Mouse (Mus musculus): ENCODE results near the gene Krtap17-1. TPM values are rescaled to one million over a fixed set of nuclear protein-coding genes. Genes with fewer than 3 reads are reported as not detected.

The Krtap17-1 gene
- polyA plus RNA-seq, 1 experiment from 2014 or later, result not detected

GRCm38 (mm10) chr11:100008336-100008735 is 14.5 kb upstream of the Krtap17-1 start:
- no peaks in the 10 kb centered on the region for H3K36me3 ChIP-seq (ENCODE audit: control insufficient read depth, insufficient read depth, low read length)
- 88% methylated on average over 5 of the region's 5 CpGs for WGBS
- DNase-seq (ENCODE audit: low spot score) (no peak), ATAC-seq (replicated peaks; ENCODE audit: low FRiP score) (no peak)
- H3K27me3 ChIP-seq (ENCODE audit: control insufficient read depth, insufficient read depth, low read length), result no peaks in the 10 kb centered on the region
- H3K4me2 ChIP-seq (ENCODE audit: low read depth, low read length, severe bottlenecking), result no peak overlapping the region
- no peak overlapping the region for H3K9ac ChIP-seq (ENCODE audit: low read length)
- H3K27ac ChIP-seq (ENCODE audit: low read depth, low read length), result no peak overlapping the region
- no peaks in the 10 kb centered on the region for H3K4me1 ChIP-seq (replicated peaks; ENCODE audit: control insufficient read depth, insufficient read depth, low read length)
- no peaks in the 10 kb centered on the region for H3K9me3 ChIP-seq (ENCODE audit: control insufficient read depth, low read length)
- H3K4me3 ChIP-seq (ENCODE audit: low read depth, low read length), result no peak overlapping the region

GRCm38 (mm10) chr11:100006624-100007023 is 12.8 kb upstream of the Krtap17-1 start:
- Histone ChIP-seq H3K4me1 (replicated peaks; ENCODE audit: control insufficient read depth, insufficient read depth, low read length) (no peaks in the 10 kb centered on the region), H3K27ac (ENCODE audit: low read depth, low read length) (no peak overlapping the region), H3K36me3 (ENCODE audit: control insufficient read depth, insufficient read depth, low read length) (no peaks in the 10 kb centered on the region), H3K4me3 (ENCODE audit: low read depth, low read length) (no peak overlapping the region), H3K4me2 (ENCODE audit: low read depth, low read length, severe bottlenecking) (no peak overlapping the region), H3K9ac (ENCODE audit: low read length) (no peak overlapping the region), H3K9me3 (ENCODE audit: control insufficient read depth, low read length) (no peaks in the 10 kb centered on the region; the same call in 1 of the 2 replicates), H3K27me3 (ENCODE audit: control insufficient read depth, insufficient read depth, low read length) (no peaks in the 10 kb centered on the region)
- 49% methylated on average over 3 of the region's 3 CpGs for WGBS
- ATAC-seq (replicated peaks; ENCODE audit: low FRiP score), result no peak
- DNase-seq (ENCODE audit: low spot score), result no peak

- Histone ChIP-seq H3K4me2 (ENCODE audit: low read depth, low read length, severe bottlenecking) (no peak overlapping the region), H3K4me1 (replicated peaks; ENCODE audit: control insufficient read depth, insufficient read depth, low read length) (no peaks in the 10 kb centered on the region), H3K27ac (ENCODE audit: low read depth, low read length) (no peak overlapping the region), H3K9ac (ENCODE audit: low read length) (no peak overlapping the region), H3K36me3 (ENCODE audit: control insufficient read depth, insufficient read depth, low read length) (no peaks in the 10 kb centered on the region), H3K4me3 (ENCODE audit: low read depth, low read length) (no peak overlapping the region), H3K27me3 (ENCODE audit: control insufficient read depth, insufficient read depth, low read length) (no peaks in the 10 kb centered on the region), H3K9me3 (ENCODE audit: control insufficient read depth, low read length) (no peaks in the 10 kb centered on the region; the same call in 1 of the 2 replicates)
- no peak for DNase-seq (ENCODE audit: low spot score)
- 89% methylated on average over 8 of the region's 8 CpGs for WGBS
- no peak for ATAC-seq (replicated peaks; ENCODE audit: low FRiP score)
These were observed 12.1 kb upstream of the Krtap17-1 start for GRCm38 (mm10) chr11:100005905-100006304.

GRCm38 (mm10) chr11:100004846-100005245 is 11.1 kb upstream of the Krtap17-1 start:
- Histone ChIP-seq H3K9me3 (ENCODE audit: control insufficient read depth, low read length) (no peaks in the 10 kb centered on the region; the same call in 1 of the 2 replicates), H3K36me3 (ENCODE audit: control insufficient read depth, insufficient read depth, low read length) (no peaks in the 10 kb centered on the region), H3K4me1 (replicated peaks; ENCODE audit: control insufficient read depth, insufficient read depth, low read length) (no peaks in the 10 kb centered on the region), H3K27me3 (ENCODE audit: control insufficient read depth, insufficient read depth, low read length) (no peaks in the 10 kb centered on the region), H3K9ac (ENCODE audit: low read length) (no peak overlapping the region), H3K4me2 (ENCODE audit: low read depth, low read length, severe bottlenecking) (no peak overlapping the region), H3K27ac (ENCODE audit: low read depth, low read length) (no peak overlapping the region), H3K4me3 (ENCODE audit: low read depth, low read length) (no peak overlapping the region)
- ATAC-seq (replicated peaks; ENCODE audit: low FRiP score) (no peak), DNase-seq (ENCODE audit: low spot score) (no peak)
- 30% methylated on average over 6 of the region's 6 CpGs for WGBS

- H3K27ac ChIP-seq (ENCODE audit: low read depth, low read length), result no peak overlapping the region
- H3K4me1 ChIP-seq (replicated peaks; ENCODE audit: control insufficient read depth, insufficient read depth, low read length), result no peaks in the 10 kb centered on the region
- ATAC-seq (replicated peaks; ENCODE audit: low FRiP score) (no peak), DNase-seq (ENCODE audit: low spot score) (no peak)
- no peaks in the 10 kb centered on the region; the same call in 1 of the 2 replicates for H3K9me3 ChIP-seq (ENCODE audit: control insufficient read depth, low read length)
- H3K36me3 ChIP-seq (ENCODE audit: control insufficient read depth, insufficient read depth, low read length), result no peaks in the 10 kb centered on the region
- no peak overlapping the region for H3K4me3 ChIP-seq (ENCODE audit: low read depth, low read length)
- H3K27me3 ChIP-seq (ENCODE audit: control insufficient read depth, insufficient read depth, low read length), result no peaks in the 10 kb centered on the region
- no peak overlapping the region for H3K4me2 ChIP-seq (ENCODE audit: low read depth, low read length, severe bottlenecking)
- WGBS, result 91% methylated on average over 7 of the region's 7 CpGs
- no peak overlapping the region for H3K9ac ChIP-seq (ENCODE audit: low read length)
These were observed 5.3 kb upstream of the Krtap17-1 start for GRCm38 (mm10) chr11:99999091-99999490.

GRCm38 (mm10) chr11:99994384-99994661 is 529 bp upstream of the Krtap17-1 start:
- Histone ChIP-seq H3K27me3 (ENCODE audit: control insufficient read depth, insufficient read depth, low read length) (no peaks in the 10 kb centered on the region), H3K4me3 (ENCODE audit: low read depth, low read length) (no peak overlapping the region)
- 80% methylated on average over 4 of the region's 4 CpGs for WGBS

GRCm38 (mm10) chr11:99990571-99990970 is 3.2 kb downstream of the Krtap17-1 start:
- H3K4me1 ChIP-seq (replicated peaks; ENCODE audit: control insufficient read depth, insufficient read depth, low read length), result no peaks in the 10 kb centered on the region
- no peak overlapping the region for H3K9ac ChIP-seq (ENCODE audit: low read length)
- H3K4me3 ChIP-seq (ENCODE audit: low read depth, low read length), result no peak overlapping the region
- H3K27ac ChIP-seq (ENCODE audit: low read depth, low read length), result no peak overlapping the region
- no peaks in the 10 kb centered on the region for H3K9me3 ChIP-seq (ENCODE audit: control insufficient read depth, low read length)
- 74% methylated on average over 3 of the region's 3 CpGs for WGBS
- ATAC-seq (replicated peaks; ENCODE audit: low FRiP score) (no peak), DNase-seq (ENCODE audit: low spot score) (no peak)
- H3K4me2 ChIP-seq (ENCODE audit: low read depth, low read length, severe bottlenecking), result no peak overlapping the region
- H3K27me3 ChIP-seq (ENCODE audit: control insufficient read depth, insufficient read depth, low read length), result no peaks in the 10 kb centered on the region
- no peaks in the 10 kb centered on the region for H3K36me3 ChIP-seq (ENCODE audit: control insufficient read depth, insufficient read depth, low read length)

More at GRCm38 (mm10) chr11:99994384-99994661, 529 bp upstream of the Krtap17-1 start:
- H3K27ac ChIP-seq (ENCODE audit: low read depth, low read length), result no peak overlapping the region
- no peak for DNase-seq (ENCODE audit: low spot score)
- no peak for ATAC-seq (replicated peaks; ENCODE audit: low FRiP score)
- H3K9ac ChIP-seq (ENCODE audit: low read length), result no peak overlapping the region
- H3K36me3 ChIP-seq (ENCODE audit: control insufficient read depth, insufficient read depth, low read length), result no peaks in the 10 kb centered on the region
- H3K4me2 ChIP-seq (ENCODE audit: low read depth, low read length, severe bottlenecking), result no peak overlapping the region
- no peaks in the 10 kb centered on the region for H3K4me1 ChIP-seq (replicated peaks; ENCODE audit: control insufficient read depth, insufficient read depth, low read length)
- no peaks in the 10 kb centered on the region for H3K9me3 ChIP-seq (ENCODE audit: control insufficient read depth, low read length)

GRCm38 (mm10) chr11:99989881-99990405 is 3.9 kb downstream of the Krtap17-1 start:
- H3K4me2 ChIP-seq (ENCODE audit: low read depth, low read length, severe bottlenecking), result no peak overlapping the region
- H3K9ac ChIP-seq (ENCODE audit: low read length), result no peak overlapping the region
- no peak for DNase-seq (ENCODE audit: low spot score)
- no peak overlapping the region for H3K27ac ChIP-seq (ENCODE audit: low read depth, low read length)
- H3K36me3 ChIP-seq (ENCODE audit: control insufficient read depth, insufficient read depth, low read length), result no peaks in the 10 kb centered on the region
- ATAC-seq (replicated peaks; ENCODE audit: low FRiP score), result no peak
- WGBS, result 85% methylated on average over 6 of the region's 6 CpGs
- H3K9me3 ChIP-seq (ENCODE audit: control insufficient read depth, low read length), result no peaks in the 10 kb centered on the region
- no peak overlapping the region for H3K4me3 ChIP-seq (ENCODE audit: low read depth, low read length)
- no peaks in the 10 kb centered on the region for H3K27me3 ChIP-seq (ENCODE audit: control insufficient read depth, insufficient read depth, low read length)
- H3K4me1 ChIP-seq (replicated peaks; ENCODE audit: control insufficient read depth, insufficient read depth, low read length), result no peaks in the 10 kb centered on the region

GRCm38 (mm10) chr11:99988530-99988929 is 5.3 kb downstream of the Krtap17-1 start:
- Histone ChIP-seq H3K9me3 (ENCODE audit: control insufficient read depth, low read length) (no peaks in the 10 kb centered on the region), H3K36me3 (ENCODE audit: control insufficient read depth, insufficient read depth, low read length) (no peaks in the 10 kb centered on the region), H3K4me3 (ENCODE audit: low read depth, low read length) (no peak overlapping the region), H3K9ac (ENCODE audit: low read length) (no peak overlapping the region), H3K27ac (ENCODE audit: low read depth, low read length) (no peak overlapping the region), H3K4me1 (replicated peaks; ENCODE audit: control insufficient read depth, insufficient read depth, low read length) (no peaks in the 10 kb centered on the region), H3K27me3 (ENCODE audit: control insufficient read depth, insufficient read depth, low read length) (no peaks in the 10 kb centered on the region), H3K4me2 (ENCODE audit: low read depth, low read length, severe bottlenecking) (no peak overlapping the region)
- whole genome bisulfite sequencing, result 93% methylated on average over 3 of the region's 3 CpGs
- ATAC-seq (replicated peaks; ENCODE audit: low FRiP score) (no peak), DNase-seq (ENCODE audit: low spot score) (no peak)

Measured in forebrain, embryonic 11.5 days (tissue).